Mouse (Mus musculus) limb, embryonic 14.5 days (tissue): ENCODE data around the gene Mast4. TPM values are rescaled to one million over a fixed set of nuclear protein-coding genes. Genes with fewer than 3 reads are reported as not detected.

Experiments
- ATAC-seq: fragments of 200-750 bp; cut with Nextera tagmentation; 2 replicates; pipeline ENCODE4 v1.8.0; 2017; ENCODE audit warnings: low read depth, moderate number of reproducible peaks, moderate TSS enrichment; ENCODE audit not compliant: low FRiP score
- DNase-seq: peaks from one replicate; pipeline ENCODE4 v3.0.0-alpha.2; 2015; ENCODE audit warnings: low spot score
- H3K27ac ChIP-seq: fragments of 300-500 bp; sonication (generic); replicated peaks from 2 replicates; pipeline ENCODE4 v1.5.1; 2014; ENCODE audit warnings: low read depth, mild to moderate bottlenecking, low read length, moderate library complexity, mixed read lengths
- H3K27me3 ChIP-seq: fragments of 300-500 bp; sonication (generic); 2 replicates; pipeline ENCODE4 v1.6.1; 2014; ENCODE audit warnings: low read length, mixed read lengths; ENCODE audit not compliant: control insufficient read depth, insufficient read depth
- H3K36me3 ChIP-seq: fragments of 300-500 bp; sonication (generic); 2 replicates; pipeline ENCODE4 v1.6.1; 2014; ENCODE audit warnings: mild to moderate bottlenecking, low read length, moderate library complexity, mixed read lengths; ENCODE audit not compliant: control insufficient read depth, insufficient read depth
- H3K4me1 ChIP-seq: fragments of 300-500 bp; sonication (generic); 2 replicates; pipeline ENCODE4 v1.6.1; 2014; ENCODE audit warnings: antibody characterized with exemption, low read length, mixed read lengths; ENCODE audit not compliant: control insufficient read depth, insufficient read depth
- H3K4me2 ChIP-seq: fragments of 300-500 bp; sonication (generic); replicated peaks from 2 replicates; pipeline ENCODE4 v1.6.1; 2014; ENCODE audit warnings: low read depth, mild to moderate bottlenecking, low read length, moderate library complexity; ENCODE audit not compliant: severe bottlenecking
- H3K4me3 ChIP-seq: fragments of 300-500 bp; sonication (generic); replicated peaks from 2 replicates; pipeline ENCODE4 v1.5.1; 2014; ENCODE audit warnings: low read length
- H3K9ac ChIP-seq: fragments of 300-500 bp; sonication (generic); 2 replicates; pipeline ENCODE4 v1.6.1; 2014; ENCODE audit warnings: mild to moderate bottlenecking, low read depth, low read length, moderate library complexity; ENCODE audit not compliant: severe bottlenecking
- H3K9me3 ChIP-seq: fragments of 300-500 bp; sonication (generic); 2 replicates; pipeline ENCODE4 v1.6.1; 2016; ENCODE audit warnings: low read length; ENCODE audit not compliant: control insufficient read depth
- POLR2A ChIP-seq: fragments of 200-500 bp; IDR thresholded peaks from 2 replicates; pipeline ENCODE4 v1.8.0; 2012; ENCODE audit warnings: inconsistent platforms, mild to moderate bottlenecking, moderate library complexity, borderline replicate concordance; ENCODE audit not compliant: insufficient read depth, insufficient read length; ENCODE audit errors: extremely low read depth
- WGBS: fragments of 180-500 bp; shearing (Covaris S2); extraction: QIAGEN DNeasy Blood & Tissue Kit; methylation state at CpG from one replicate; pipeline ENCODE4 v1.1.7; 2014; 5-methylcytosine and 5-hydroxymethylcytosine counted together
- polyA plus RNA-seq, 2 experiments: library from polyadenylated mRNA; depleted of rRNA in 1 of 2; stranded (reverse) in 1 of 2; unstranded in 1 of 2; fragments of >200 nt; fragmentation: Nextera tagmentation in 1 of 2; extraction: Ambion mirVana in 1 of 2; gene quantifications; 2 replicates each; pipeline versions ENCODE4 v1.2.1 to v1.2.3; 2012 to 2014

Mast4 gene
- polyA plus RNA-seq, 2 experiments, result 12.5 to 25.2 TPM

- TF ChIP-seq POLR2A, result no peak
- 68% methylated on average over 4 of the region's 4 CpGs for WGBS
- Histone ChIP-seq H3K36me3 (no peaks in the 10 kb centered on the region), H3K9ac (no peak overlapping the region), H3K4me2 (no peak overlapping the region), H3K27me3 (no peaks in the 10 kb centered on the region), H3K9me3 (no peaks in the 10 kb centered on the region), H3K27ac (no peak overlapping the region), H3K4me1 (no peaks in the 10 kb centered on the region), H3K4me3 (no peak overlapping the region)
- no peak for DNase-seq
- ATAC-seq, result no peak
These were observed 649.4 kb downstream of the Mast4 start for GRCm38 (mm10) chr13:102684890-102685289.
